Mouse (Mus musculus) CD4-positive naive resting alpha-beta T cell, adult 57 days (primary cell): ENCODE results near the gene Mettl24. TPM values are rescaled to one million over a fixed set of nuclear protein-coding genes. Genes with fewer than 3 reads are reported as not detected.

Source experiments
- total RNA-seq: library from RNA; stranded (reverse); gene quantifications from one replicate; pipeline ENCODE4 v1.2.4, GENCODE M21; 2023

The Mettl24 gene
- total RNA-seq = 0.89 TPM

DNA sequence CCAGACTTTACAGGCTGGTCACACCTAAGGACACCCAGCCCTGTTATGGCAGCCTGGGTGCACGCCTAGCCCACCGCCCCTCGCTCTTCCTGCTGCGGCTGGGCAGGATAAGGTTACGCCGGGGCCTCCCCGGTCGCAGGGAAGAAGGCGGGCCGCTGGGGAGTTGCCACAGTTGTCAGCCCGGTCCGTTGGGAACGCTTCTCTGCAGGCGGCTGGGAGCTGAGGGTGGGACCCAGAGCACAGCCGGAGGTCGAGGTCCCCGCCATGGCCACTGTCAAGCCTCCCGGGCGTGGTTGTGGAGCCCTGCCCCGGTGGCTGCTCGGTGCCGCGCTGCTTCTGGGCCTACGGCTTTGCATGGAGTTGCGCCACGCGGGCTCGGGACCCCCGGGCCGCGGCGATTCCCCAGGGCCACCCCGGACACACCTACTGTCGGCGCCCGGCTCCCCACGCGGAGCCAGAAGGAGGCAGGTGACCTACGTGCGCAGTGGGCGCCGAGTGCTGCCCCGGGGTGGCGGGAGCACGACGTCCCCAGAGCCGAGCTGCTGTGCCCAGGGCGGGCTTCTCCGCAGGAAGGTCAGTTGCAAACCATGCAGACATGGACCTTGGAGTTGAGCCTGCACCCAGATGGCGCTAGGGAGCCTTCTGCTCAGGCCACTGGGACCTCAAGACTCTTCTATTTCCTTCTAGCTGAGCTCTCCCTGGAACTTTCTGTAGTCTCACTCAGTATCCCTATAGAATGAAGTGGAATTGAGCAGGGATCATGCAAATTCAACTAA, at the start of gene Mettl24:
Mettl24 (plus strand) TSS at position 191 of the 776 bp plus-strand sequence.

Other genes with a start within 250 kb of the Mettl24 start
- gene Slc22a16, start 112.9 kb upstream of the Mettl24 start, total RNA-seq = not detected
- not detected for gene Ddo, start 53.3 kb upstream of the Mettl24 start, total RNA-seq
- 52.4 TPM for gene Cdc40, start 200.0 kb downstream of the Mettl24 start, total RNA-seq
- 0.21 TPM for gene Wasf1, start 200.2 kb downstream of the Mettl24 start, total RNA-seq